Mouse (Mus musculus) spleen, adult 2 months (tissue): ENCODE measurements around the gene Slc47a2. TPM values are rescaled to one million over a fixed set of nuclear protein-coding genes. Genes with fewer than 3 reads are reported as not detected.

Experiments used
- DNase-seq, 2 experiments: peaks; one replicate each; pipeline versions ENCODE4 v3.0.0 to v3.0.0-alpha.2; 2012 to 2021; ENCODE audit warnings: low spot score in 2 of 2, low read depth in 1 of 2
- H3K27ac ChIP-seq: fragments of 200-500 bp; 2 replicates; pipeline ENCODE4 v1.5.1; 2012; ENCODE audit warnings: low read length, inconsistent platforms; ENCODE audit not compliant: insufficient read depth
- H3K27me3 ChIP-seq: fragments of 200-500 bp; 2 replicates; pipeline ENCODE4 v1.6.1; 2012; ENCODE audit warnings: mild to moderate bottlenecking, moderate library complexity, low read length, inconsistent platforms; ENCODE audit not compliant: control insufficient read depth, insufficient read depth
- H3K36me3 ChIP-seq: fragments of 200-500 bp; 2 replicates; pipeline ENCODE4 v1.6.1; 2012; ENCODE audit warnings: mild to moderate bottlenecking, low read length, inconsistent platforms; ENCODE audit not compliant: control insufficient read depth, insufficient read depth
- H3K4me1 ChIP-seq: fragments of 200-500 bp; 2 replicates; pipeline ENCODE4 v1.6.1; 2011; ENCODE audit warnings: inconsistent platforms; ENCODE audit not compliant: control insufficient read depth, insufficient read depth, insufficient read length
- H3K4me3 ChIP-seq: fragments of 200-500 bp; 2 replicates; pipeline ENCODE4 v1.5.1; 2011; ENCODE audit warnings: mild to moderate bottlenecking, inconsistent platforms; ENCODE audit not compliant: insufficient read depth, insufficient read length; ENCODE audit errors: extremely low read depth
- CTCF ChIP-seq: fragments of 200-500 bp; IDR thresholded peaks from 2 replicates; pipeline ENCODE4 v1.5.1; 2011; ENCODE audit warnings: mild to moderate bottlenecking, inconsistent platforms; ENCODE audit not compliant: insufficient read depth, insufficient read length, insufficient replicate concordance; ENCODE audit errors: extremely low read depth
- POLR2A ChIP-seq: fragments of 200-500 bp; IDR thresholded peaks from 2 replicates; pipeline ENCODE4 v1.6.1; 2011; ENCODE audit warnings: low read depth, low read length, inconsistent platforms
- WGBS: fragments of 180-500 bp; shearing (Covaris S2); methylation state at CpG from one replicate; pipeline ENCODE4 v1.1.7; 2018; 5-methylcytosine and 5-hydroxymethylcytosine counted together
- polyA plus RNA-seq: library from polyadenylated mRNA; depleted of rRNA; stranded (reverse); fragments of >200 nt; gene quantifications from 2 replicates; pipeline ENCODE4 v1.2.3, GENCODE M21; 2012

The Slc47a2 gene
- polyA plus RNA-seq, 1 experiment: not detected

GRCm38 (mm10) chr11:61377881-61378613 is 35.4 kb upstream of the Slc47a2 start, which contains the start of gene Slc47a1:
Gene Slc47a1 (minus strand): TSS chr11:61378345.
- no peak within 1 kb of the TSS for H3K4me3 ChIP-seq
- no peaks in the 10 kb centered on the region for H3K27me3 ChIP-seq
- TF ChIP-seq CTCF (no peak), POLR2A (no peak)
- DNase-seq: no peak
- H3K27ac ChIP-seq: no peak within 1 kb of the TSS
- H3K4me1 ChIP-seq: no peaks in the 10 kb centered on the region
- WGBS: 17% methylated on average over 39 of the region's 39 CpGs
- no peaks in the 10 kb centered on the region for H3K36me3 ChIP-seq

- WGBS: 92% methylated on average over 2 of the region's 2 CpGs
- Histone ChIP-seq H3K36me3 (no peaks in the 10 kb centered on the region), H3K4me3 (no peak overlapping the region), H3K27ac (no peak overlapping the region), H3K27me3 (no peaks in the 10 kb centered on the region), H3K4me1 (no peaks in the 10 kb centered on the region)
- DNase-seq: no peak
- TF ChIP-seq CTCF (no peak), POLR2A (no peak)
Measured at GRCm38 (mm10) chr11:61368668-61369067, 26.0 kb upstream of the Slc47a2 start.

DNA sequence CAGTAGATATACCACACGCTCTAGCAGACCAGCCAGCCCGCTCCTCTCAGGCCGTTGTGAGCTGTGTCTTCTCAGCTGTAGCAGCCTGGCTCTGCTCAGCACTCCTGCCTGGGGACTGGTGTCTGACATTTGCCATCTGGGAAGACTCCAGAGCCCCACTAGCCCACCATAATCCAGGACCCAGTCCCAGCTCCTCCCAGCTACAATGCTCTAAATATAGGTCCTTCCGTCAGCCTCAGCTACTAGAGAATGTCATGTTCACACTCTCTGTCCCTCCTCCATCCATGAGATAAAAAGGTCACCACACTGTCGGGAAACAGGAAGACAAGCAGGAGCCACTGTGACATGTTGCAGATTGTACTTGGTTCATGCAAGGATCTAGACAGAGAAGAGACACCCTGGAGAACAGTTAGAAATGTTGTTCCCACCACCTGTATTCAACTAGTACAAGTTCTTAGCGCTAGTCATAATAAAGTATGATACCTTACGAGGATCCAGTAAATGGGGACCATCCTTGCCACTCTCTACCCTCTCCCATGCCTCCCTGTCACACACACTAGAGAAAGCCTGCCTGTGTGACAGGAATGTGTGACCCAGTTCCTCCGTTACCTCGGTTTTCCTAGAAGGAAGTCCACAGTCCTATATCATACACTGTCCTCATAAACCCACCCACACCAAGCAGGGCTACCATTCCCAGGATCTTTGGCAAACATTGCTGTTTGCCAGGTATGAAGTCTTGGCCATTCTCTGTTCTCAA is 24.0 kb upstream of the Slc47a2 start:
- 70% methylated on average over 9 of the region's 9 CpGs for WGBS
- no peaks in the 10 kb centered on the region for H3K4me1 ChIP-seq
- H3K4me3 ChIP-seq: no peak overlapping the region
- no peaks in the 10 kb centered on the region for H3K27me3 ChIP-seq
- TF ChIP-seq CTCF (no peak), POLR2A (no peak)
- H3K36me3 ChIP-seq: no peaks in the 10 kb centered on the region
- DNase-seq: no peak
- no peak overlapping the region for H3K27ac ChIP-seq

- no peaks in the 10 kb centered on the region for H3K36me3 ChIP-seq
- H3K4me1 ChIP-seq: no peaks in the 10 kb centered on the region
- no peak for DNase-seq
- WGBS: 80% methylated on average over 3 of the region's 3 CpGs
- no peak overlapping the region for H3K27ac ChIP-seq
- no peaks in the 10 kb centered on the region for H3K27me3 ChIP-seq
- TF ChIP-seq POLR2A (no peak), CTCF (no peak)
- no peak overlapping the region for H3K4me3 ChIP-seq
Measured at GRCm38 (mm10) chr11:61365938-61366337, 23.3 kb upstream of the Slc47a2 start.

GRCm38 (mm10) chr11:61364096-61364495 is 21.4 kb upstream of the Slc47a2 start:
- no peak for TF ChIP-seq CTCF
- no peak for TF ChIP-seq POLR2A
- no peak overlapping the region for H3K4me3 ChIP-seq
- no peaks in the 10 kb centered on the region for H3K36me3 ChIP-seq
- H3K4me1 ChIP-seq: no peaks in the 10 kb centered on the region
- WGBS: 87% methylated on average over 6 of the region's 6 CpGs
- no peak for DNase-seq
- H3K27ac ChIP-seq: no peak overlapping the region
- H3K27me3 ChIP-seq: no peaks in the 10 kb centered on the region

GRCm38 (mm10) chr11:61361515-61362190 is 19.0 kb upstream of the Slc47a2 start:
- no peak for DNase-seq
- TF ChIP-seq POLR2A (no peak), CTCF (no peak)
- no peaks in the 10 kb centered on the region for H3K27me3 ChIP-seq
- WGBS: 92% methylated on average over 11 of the region's 11 CpGs
- no peak overlapping the region for H3K4me3 ChIP-seq
- no peaks in the 10 kb centered on the region for H3K4me1 ChIP-seq
- no peaks in the 10 kb centered on the region for H3K36me3 ChIP-seq
- no peak overlapping the region for H3K27ac ChIP-seq
